Mouse (Mus musculus): ENCODE measurements around the gene Mettl7a3. TPM values are rescaled to one million over a fixed set of nuclear protein-coding genes. Genes with fewer than 3 reads are reported as not detected.
"Not testable (repeated sequence)": the region's sequence is repeated elsewhere in the genome, so short reads cannot be mapped to it uniquely, and the experiment has no call there.

Gene Mettl7a3
- polyA plus RNA-seq, 1 experiment, result not detected

DNA sequence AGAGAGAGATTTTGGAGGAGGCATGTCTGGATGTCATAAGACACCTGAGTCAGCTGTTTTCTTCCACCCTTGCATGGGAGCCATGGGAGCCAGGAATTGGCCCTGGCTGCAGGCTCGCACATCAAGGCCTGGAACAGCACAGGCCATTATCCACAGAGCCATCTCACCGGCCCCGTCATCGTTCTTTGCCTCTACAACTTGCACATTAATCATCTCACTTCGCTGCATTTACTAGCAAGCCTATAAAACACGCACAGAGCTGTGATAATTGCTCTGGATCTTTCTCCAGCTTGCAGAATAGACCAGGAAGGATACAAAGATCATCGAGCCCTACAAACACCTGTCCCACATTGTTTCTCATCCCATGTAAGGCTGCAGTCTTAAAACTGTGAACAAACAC lies 4.0 kb upstream of the Mettl7a3 start:
- H3K4me3 ChIP-seq (replicated peaks), result no peak overlapping the region
- no peaks in the 10 kb centered on the region for H3K36me3 ChIP-seq (replicated peaks; ENCODE audit: low read length)
- TF ChIP-seq FLI1 (IDR thresholded peaks at IDR 0.05; ENCODE audit: low read length), result no peak
- TF ChIP-seq GATA1 (IDR thresholded peaks at IDR 0.05; ENCODE audit: borderline replicate concordance, low read length), result no peak
- H3K9me3 ChIP-seq, result no peaks in the 10 kb centered on the region
- peaks cover 7% of the 10 kb centered on the region; the same call in 1 of the 2 replicates for H3K4me1 ChIP-seq
- H3K27me3 ChIP-seq (replicated peaks), result peaks cover 4% of the 10 kb centered on the region

DNA sequence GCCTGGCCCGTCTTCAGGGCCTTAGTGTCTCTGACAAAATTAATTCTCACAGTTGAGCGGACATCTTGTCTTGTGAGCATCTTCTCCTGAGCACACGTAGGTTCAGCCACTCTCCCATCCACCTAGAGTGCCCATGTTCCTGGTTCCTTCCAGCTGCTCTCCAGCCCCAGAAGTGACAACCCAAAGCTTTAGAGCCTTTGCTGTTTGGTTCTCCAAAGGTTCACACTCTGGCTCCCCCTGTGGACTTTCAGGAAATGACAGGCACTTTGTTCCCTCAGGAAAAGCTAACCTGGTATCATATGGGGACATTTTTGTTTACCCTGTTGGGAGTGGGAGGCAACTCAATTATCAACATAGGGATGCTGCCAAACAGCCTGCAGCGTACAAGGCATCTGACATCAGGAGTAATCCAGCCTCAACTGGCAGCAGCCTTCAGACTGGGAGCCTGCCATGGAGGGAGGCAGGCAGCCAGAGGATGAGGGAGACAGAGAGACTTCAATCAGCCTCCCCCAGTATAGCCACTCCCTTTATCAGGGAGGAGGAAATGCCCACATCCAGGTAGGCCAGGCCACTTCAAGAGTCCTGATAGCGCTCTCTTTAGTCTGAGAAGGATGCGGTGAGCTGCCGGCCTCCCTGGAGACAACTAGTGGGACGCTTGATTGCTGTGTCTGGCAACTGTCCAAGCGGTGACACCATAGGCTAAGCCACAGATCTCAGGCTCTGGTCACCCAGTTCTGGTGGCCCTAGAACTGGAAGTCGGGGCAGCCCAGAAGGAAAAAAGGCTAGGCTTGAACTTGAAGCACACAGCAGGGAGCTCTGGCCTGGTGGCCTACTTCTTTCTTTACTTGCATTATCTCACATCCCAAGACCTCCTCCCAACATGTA lies 2.4 kb upstream of the Mettl7a3 start:
- not testable (repeated sequence) for H3K4me3 ChIP-seq (replicated peaks); H3K36me3 ChIP-seq (replicated peaks; ENCODE audit: low read length); H3K4me1 ChIP-seq; H3K9me3 ChIP-seq; H3K27me3 ChIP-seq (replicated peaks)

DNA sequence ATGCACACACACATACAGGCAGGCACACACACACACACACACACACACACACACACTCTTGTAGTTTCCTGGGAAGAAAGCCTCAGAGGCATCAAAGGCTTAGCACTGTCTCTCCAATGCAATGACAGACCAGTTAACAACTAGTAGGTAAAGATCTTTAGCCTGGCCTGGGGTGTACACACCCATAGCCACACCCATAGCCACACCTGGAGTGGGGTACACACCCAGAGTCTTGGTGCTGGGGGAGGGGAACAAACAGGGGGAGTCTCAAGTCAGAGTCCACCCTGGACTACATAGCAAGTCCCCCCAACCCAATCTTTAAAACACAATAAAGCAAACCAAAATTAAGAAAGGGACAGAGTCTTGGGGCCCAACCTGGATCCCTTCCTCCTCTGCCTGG lies 2.6 kb downstream of the Mettl7a3 start:
- H3K27me3 ChIP-seq (replicated peaks), result not testable (repeated sequence)

DNA sequence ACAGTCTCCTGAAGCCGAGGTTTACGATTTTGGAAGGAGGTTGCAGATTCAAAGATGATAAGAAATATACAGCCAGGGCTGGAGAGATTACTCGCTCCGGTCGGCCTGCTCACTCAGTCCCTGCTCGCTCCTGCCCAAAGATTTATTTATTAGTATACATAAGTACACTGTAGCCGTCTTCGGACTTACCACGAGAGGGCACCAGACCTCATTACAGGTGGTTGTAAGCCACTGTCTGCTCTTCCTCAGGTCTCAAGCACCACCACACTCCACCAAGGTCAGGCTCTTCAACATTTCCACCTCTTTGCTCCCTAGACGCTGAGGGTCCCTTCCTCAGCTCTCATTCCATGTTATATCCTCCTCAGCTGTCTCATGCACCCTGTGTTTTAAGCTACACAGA lies 3.1 kb downstream of the Mettl7a3 start:
- not testable (repeated sequence) for H3K27me3 ChIP-seq (replicated peaks); H3K4me3 ChIP-seq (replicated peaks); H3K4me1 ChIP-seq; H3K9me3 ChIP-seq; H3K36me3 ChIP-seq (replicated peaks; ENCODE audit: low read length)

More for the DNA sequence above, 2.6 kb downstream of the Mettl7a3 start:
- H3K4me1 ChIP-seq; H3K36me3 ChIP-seq (replicated peaks; ENCODE audit: low read length); H3K4me3 ChIP-seq (replicated peaks); H3K9me3 ChIP-seq: not testable (repeated sequence)

DNA sequence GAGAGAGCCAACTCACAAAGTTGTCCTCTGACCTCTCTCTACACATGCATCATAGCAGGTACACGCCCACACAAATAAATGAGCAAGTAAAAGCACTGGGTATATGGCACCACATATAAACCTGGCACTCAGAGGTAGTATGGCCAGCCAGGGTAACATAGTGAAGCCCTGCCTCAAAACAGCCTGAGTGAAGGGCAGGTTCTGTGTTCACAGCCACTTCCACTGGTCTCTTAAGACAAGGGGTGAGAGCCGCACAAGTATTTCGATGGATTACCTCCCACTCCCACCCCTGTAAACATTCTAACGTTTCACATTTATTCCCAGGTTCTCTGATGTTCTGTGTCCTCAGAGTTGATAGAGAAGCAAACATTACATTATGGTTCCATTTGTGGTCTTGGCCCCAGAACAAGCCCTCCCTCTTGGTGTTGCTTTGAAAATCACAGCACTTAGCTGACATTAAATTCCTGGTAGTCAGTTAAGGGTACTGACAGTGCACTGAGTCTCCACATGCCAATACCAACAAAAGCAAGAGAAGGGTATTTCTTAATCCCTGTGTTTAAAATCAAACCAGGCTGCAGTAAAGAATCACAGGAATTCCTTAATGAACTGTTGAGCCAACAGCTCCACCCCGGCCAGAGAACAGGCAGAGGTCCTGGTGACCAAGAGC lies 6.7 kb downstream of the Mettl7a3 start:
- H3K4me1 ChIP-seq; H3K9me3 ChIP-seq; H3K27me3 ChIP-seq (replicated peaks); H3K4me3 ChIP-seq (replicated peaks); H3K36me3 ChIP-seq (replicated peaks; ENCODE audit: low read length): not testable (repeated sequence)

DNA sequence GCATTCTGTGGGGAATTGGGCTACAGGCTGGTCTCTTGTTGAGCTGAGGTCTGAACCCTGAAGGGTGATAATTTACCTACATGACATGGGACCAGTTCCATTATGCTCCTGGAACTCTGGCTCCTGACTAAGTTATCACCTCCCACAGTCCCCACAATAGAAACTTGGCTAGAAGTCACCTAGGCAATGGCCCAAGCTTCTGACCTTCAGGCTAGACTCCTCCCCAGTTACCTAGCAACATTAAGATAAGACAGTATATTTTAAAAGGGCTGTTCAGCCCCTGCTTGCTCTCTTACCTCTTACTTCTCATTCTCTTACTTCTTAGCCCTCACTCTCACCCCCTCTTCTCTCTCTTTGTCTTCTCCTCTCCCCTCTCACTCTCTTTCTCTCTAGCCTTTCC lies 10.8 kb downstream of the Mettl7a3 start:
- Histone ChIP-seq H3K4me3 (replicated peaks) (no peak overlapping the region), H3K27me3 (replicated peaks) (peaks cover 16% of the 10 kb centered on the region), H3K9me3 (no peaks in the 10 kb centered on the region; the same call in 1 of the 2 replicates), H3K36me3 (replicated peaks; ENCODE audit: low read length) (no peaks in the 10 kb centered on the region), H3K4me1 (no peaks in the 10 kb centered on the region)
- TF ChIP-seq FLI1 (IDR thresholded peaks at IDR 0.05; ENCODE audit: low read length), result no peak
- no peak for TF ChIP-seq GATA1 (IDR thresholded peaks at IDR 0.05; ENCODE audit: borderline replicate concordance, low read length)

DNA sequence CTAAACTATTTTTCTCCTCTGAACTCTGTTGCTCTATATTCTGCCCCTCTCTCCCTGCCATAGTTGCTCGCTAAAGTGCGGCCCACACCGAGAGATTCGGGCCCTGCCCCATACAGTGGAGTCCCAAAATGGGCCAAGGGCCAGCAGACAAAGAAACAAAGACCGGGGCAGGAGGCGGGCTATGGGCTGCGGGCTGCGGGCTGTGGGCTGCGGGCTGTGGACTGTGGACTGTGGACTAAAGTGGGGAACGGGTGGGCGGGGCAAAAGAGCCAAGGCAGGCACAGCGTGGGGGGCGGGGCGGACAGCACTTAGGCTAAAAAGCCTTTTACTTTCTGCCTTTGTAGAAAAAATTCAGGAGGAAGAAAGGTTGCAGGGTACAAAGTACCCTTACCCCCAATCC lies 12.0 kb downstream of the Mettl7a3 start:
- H3K4me1 ChIP-seq, result no peaks in the 10 kb centered on the region
- H3K36me3 ChIP-seq (replicated peaks; ENCODE audit: low read length), result no peaks in the 10 kb centered on the region
- H3K27me3 ChIP-seq (replicated peaks), result peaks cover 23% of the 10 kb centered on the region
- H3K9me3 ChIP-seq, result no peaks in the 10 kb centered on the region; the same call in 1 of the 2 replicates
- TF ChIP-seq GATA1 (IDR thresholded peaks at IDR 0.05; ENCODE audit: borderline replicate concordance, low read length), result no peak
- no peak for TF ChIP-seq FLI1 (IDR thresholded peaks at IDR 0.05; ENCODE audit: low read length)
- H3K4me3 ChIP-seq (replicated peaks), result no peak overlapping the region

DNA sequence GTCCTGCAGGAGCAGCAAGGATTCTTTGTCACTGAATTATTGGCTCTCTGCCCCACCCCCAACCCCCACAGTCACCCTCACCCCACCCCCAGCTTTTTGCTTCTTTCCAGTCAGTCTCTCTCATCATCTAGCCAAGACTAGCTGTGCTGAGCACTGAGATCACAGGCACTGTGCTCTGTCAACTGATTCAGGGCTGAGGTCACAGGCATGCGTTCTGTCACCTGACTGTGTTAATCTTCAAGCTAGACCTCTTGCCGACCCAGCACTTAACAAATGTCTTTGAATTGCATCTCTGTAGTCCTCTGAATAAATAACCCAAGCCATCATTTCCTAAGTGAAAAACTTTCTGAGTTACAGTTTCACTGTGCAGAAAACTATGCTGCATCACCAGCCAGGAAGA lies 14.8 kb downstream of the Mettl7a3 start:
- TF ChIP-seq GATA1 (IDR thresholded peaks at IDR 0.05; ENCODE audit: borderline replicate concordance, low read length) (no peak), FLI1 (IDR thresholded peaks at IDR 0.05; ENCODE audit: low read length) (no peak)
- no peaks in the 10 kb centered on the region; the same call in 1 of the 2 replicates for H3K9me3 ChIP-seq
- H3K36me3 ChIP-seq (replicated peaks; ENCODE audit: low read length), result no peaks in the 10 kb centered on the region
- H3K4me1 ChIP-seq, result no peaks in the 10 kb centered on the region
- no peak overlapping the region for H3K4me3 ChIP-seq (replicated peaks)
- peaks cover 23% of the 10 kb centered on the region for H3K27me3 ChIP-seq (replicated peaks)

DNA sequence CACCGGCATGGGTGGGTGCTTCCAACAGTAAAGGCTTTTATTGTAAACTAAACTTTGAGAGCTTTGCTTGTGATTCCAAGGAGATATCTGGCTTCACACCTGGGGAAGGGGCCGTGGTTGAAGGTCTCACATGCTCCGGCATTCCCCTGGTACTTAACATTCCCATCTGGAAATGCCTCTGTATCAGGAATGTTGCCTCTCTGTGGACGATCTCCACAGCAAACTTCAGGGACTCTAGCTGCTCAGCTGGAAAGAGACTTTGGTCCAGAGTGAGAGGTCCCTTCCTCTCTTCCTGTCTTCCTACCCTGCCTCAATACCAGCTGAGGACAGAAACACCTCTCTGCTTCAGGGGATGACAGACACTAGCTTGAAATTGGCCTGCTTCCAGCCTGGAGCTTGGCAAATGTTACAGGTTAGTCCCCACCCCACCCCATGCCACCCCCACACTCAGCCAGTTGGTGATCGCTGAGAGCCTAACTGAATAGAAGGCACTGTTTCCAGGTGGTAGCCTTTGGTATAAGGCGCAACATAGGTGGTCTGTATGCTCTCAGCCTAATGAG lies 16.9 kb downstream of the Mettl7a3 start:
- no peaks in the 10 kb centered on the region for H3K4me1 ChIP-seq
- no peaks in the 10 kb centered on the region for H3K9me3 ChIP-seq
- H3K4me3 ChIP-seq (replicated peaks), result no peak overlapping the region
- no peak for TF ChIP-seq GATA1 (IDR thresholded peaks at IDR 0.05; ENCODE audit: borderline replicate concordance, low read length)
- TF ChIP-seq FLI1 (IDR thresholded peaks at IDR 0.05; ENCODE audit: low read length), result no peak
- H3K27me3 ChIP-seq (replicated peaks), result peaks cover 24% of the 10 kb centered on the region
- no peaks in the 10 kb centered on the region for H3K36me3 ChIP-seq (replicated peaks; ENCODE audit: low read length)

DNA sequence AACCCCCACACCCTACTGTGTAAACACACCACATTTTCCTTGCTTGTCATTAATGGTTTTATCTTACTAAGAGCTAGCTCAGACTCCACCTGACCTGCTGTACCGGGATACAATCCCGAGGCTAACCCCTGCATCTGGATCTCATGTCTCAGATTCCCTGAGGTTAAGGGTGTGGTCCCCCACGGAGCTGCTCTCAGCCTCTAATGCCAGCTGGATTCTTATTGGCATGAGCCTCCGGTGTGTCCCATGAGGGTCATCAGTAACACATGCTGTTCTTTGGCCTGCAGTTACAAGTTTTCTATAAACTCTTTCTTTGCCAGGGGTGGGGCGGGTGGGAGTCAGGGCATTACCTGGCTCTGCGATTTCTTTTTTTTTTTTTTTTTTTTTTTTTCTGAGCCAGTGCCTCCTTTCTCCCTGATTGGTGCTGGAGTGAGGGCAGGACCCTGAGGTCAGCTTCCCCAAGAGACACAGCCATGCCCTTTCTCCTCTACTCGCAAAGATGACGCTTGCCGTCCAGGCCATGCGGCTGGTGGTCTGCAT lies 18.1 kb downstream of the Mettl7a3 start, which contains the start of the genes Methig1 and Mettl7a2:
TSS of gene Methig1 (plus strand) at position 439 of the 540 bp plus-strand sequence.
TSS of gene Mettl7a2 (plus strand) at position 490 of the 540 bp plus-strand sequence.
- no peak for TF ChIP-seq FLI1 (IDR thresholded peaks at IDR 0.05; ENCODE audit: low read length)
- TF ChIP-seq GATA1 (IDR thresholded peaks at IDR 0.05; ENCODE audit: borderline replicate concordance, low read length), result no peak
- Histone ChIP-seq H3K9me3 (no peaks in the 10 kb centered on the region), H3K27me3 (replicated peaks) (peaks cover 24% of the 10 kb centered on the region), H3K4me3 (replicated peaks) (no peak within 1 kb of the TSS), H3K36me3 (replicated peaks; ENCODE audit: low read length) (no peaks in the 10 kb centered on the region), H3K4me1 (no peaks in the 10 kb centered on the region)

DNA sequence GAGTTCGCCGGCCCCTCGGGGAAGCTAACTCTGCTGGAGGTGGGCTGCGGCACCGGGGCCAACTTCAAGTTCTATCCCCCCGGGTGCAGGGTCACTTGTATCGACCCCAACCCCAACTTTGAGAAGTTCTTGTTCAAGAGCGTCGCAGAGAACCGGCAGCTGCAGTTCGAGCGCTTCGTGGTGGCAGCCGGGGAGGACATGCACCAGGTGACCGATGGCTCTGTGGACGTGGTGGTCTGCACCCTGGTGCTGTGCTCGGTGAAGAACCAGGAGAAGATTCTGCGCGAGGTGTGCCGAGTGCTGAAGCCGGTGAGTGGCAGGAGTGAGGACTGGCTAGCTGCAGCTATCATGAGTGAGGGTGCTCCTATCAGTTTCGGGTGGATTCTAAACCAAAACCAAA lies 18.7 kb downstream of the Mettl7a3 start:
- H3K4me1 ChIP-seq; H3K36me3 ChIP-seq (replicated peaks; ENCODE audit: low read length); H3K9me3 ChIP-seq; H3K4me3 ChIP-seq (replicated peaks): not testable (repeated sequence)
- H3K27me3 ChIP-seq (replicated peaks), result peaks cover 24% of the 10 kb centered on the region
